8 mouse cellular contexts compared by ENCODE assay signal in genomic region chr8:115496016-115496415, GRCm38 (mm10).
"Had no signal": no experiment of that assay in that cellular context is flagged by ENCODE, and none has a peak within 500 bp of the region (broad histone marks: within the 10 kb centered on the region; RNA-seq: fewer than 3 reads in every experiment).

No protein-coding gene starts in this region.

- ATAC-seq: lung, postnatal 0 days; midbrain, embryonic 16.5 days had no signal

- DNase-seq: kidney, adult 11 months; kidney, adult 9 months; kidney, postnatal 36 days; left cerebral cortex, postnatal 4 days; lung, adult 2 months; right cerebral cortex, postnatal 14 days had no signal
